In the genomic region with DNA sequence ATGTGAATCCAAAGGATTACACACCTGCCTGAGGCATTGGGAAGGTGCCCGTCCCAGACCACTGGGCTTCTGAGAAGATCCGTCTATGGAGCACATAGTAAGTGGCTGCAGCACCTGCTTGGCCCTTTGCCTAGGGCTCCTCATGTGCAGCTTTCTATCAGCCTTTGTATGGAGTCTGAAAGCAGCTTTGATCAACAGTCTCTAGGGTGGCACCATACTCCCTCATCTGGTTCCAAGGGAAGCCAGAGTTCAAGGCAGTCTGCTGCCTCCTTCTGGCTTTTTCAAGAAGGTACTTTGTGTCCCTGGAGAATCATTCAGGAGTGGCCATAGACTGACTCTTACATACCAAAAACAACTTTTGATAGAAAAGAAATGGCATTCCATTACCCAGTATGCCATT, we compare ENCODE assay signal across 15 mouse cellular contexts.
DNase-seq lines count a peak whose midpoint lies in the region; ATAC-seq and TF ChIP-seq lines count a peak whose summit lies in the region.
"Had no signal": no experiment of that assay in that cellular context is flagged by ENCODE, and none has a peak within 500 bp of the region (broad histone marks: within the 10 kb centered on the region; RNA-seq: fewer than 3 reads in every experiment).

No protein-coding gene starts in this region.

- peak; percentile 39 for TF ChIP-seq CTCF in hindbrain, postnatal 0 days (IDR thresholded peaks at IDR 0.05; ENCODE audit: low read depth)
- TF ChIP-seq CTCF in midbrain, postnatal 0 days (IDR thresholded peaks at IDR 0.05), result peak; percentile 50
- peak; percentile 20; the same call in 1 of the 2 replicates for TF ChIP-seq CTCF in cortical plate, adult 2 months (IDR thresholded peaks at IDR 0.05; ENCODE audit: extremely low read depth, insufficient read depth, low read length)
- TF ChIP-seq CTCF in stomach, postnatal 0 days (IDR thresholded peaks at IDR 0.05; ENCODE audit: low read depth), result peak; percentile 60

- H3K36me3 ChIP-seq in hindbrain, postnatal 0 days (ENCODE audit: insufficient read depth, low read length), result no peaks in the 10 kb centered on the region
- no peaks in the 10 kb centered on the region for H3K36me3 ChIP-seq in hindbrain, embryonic 14.5 days (replicated peaks; ENCODE audit: control insufficient read depth, insufficient read depth)
- H3K36me3 ChIP-seq in midbrain, postnatal 0 days (ENCODE audit: insufficient read depth, low read length), result 0 out of 2 replicates have a peak, but pooled peaks cover 2% of the 10 kb centered on the region
- no peaks in the 10 kb centered on the region for H3K36me3 ChIP-seq in midbrain, embryonic 11.5 days (ENCODE audit: control insufficient read depth, insufficient read depth, low read length)
- H3K36me3 ChIP-seq in stomach, postnatal 0 days (ENCODE audit: control insufficient read depth, insufficient read depth, low read length), result no peaks in the 10 kb centered on the region
- H3K36me3 ChIP-seq: intestine, embryonic 15.5 days; limb, embryonic 15.5 days had no signal

- H3K9ac ChIP-seq in hindbrain, postnatal 0 days (replicated peaks; ENCODE audit: low read length), result no peak overlapping the region
- no peak overlapping the region for H3K9ac ChIP-seq in hindbrain, embryonic 14.5 days
- no peak overlapping the region for H3K9ac ChIP-seq in midbrain, postnatal 0 days (replicated peaks; ENCODE audit: low read length, poor library complexity, severe bottlenecking)
- H3K9ac ChIP-seq in midbrain, embryonic 11.5 days (ENCODE audit: low read length), result no peak overlapping the region
- no peak overlapping the region for H3K9ac ChIP-seq in stomach, postnatal 0 days (ENCODE audit: low read length)
- H3K9ac ChIP-seq: intestine, embryonic 15.5 days; limb, embryonic 15.5 days had no signal

- no peak for TF ChIP-seq EP300 in stomach, postnatal 0 days (optimal IDR thresholded peaks at IDR 0.05)

- no peaks in the 10 kb centered on the region for H3K9me3 ChIP-seq in hindbrain, postnatal 0 days (ENCODE audit: low read length)
- H3K9me3 ChIP-seq in hindbrain, embryonic 14.5 days (ENCODE audit: control insufficient read depth, low read length), result no peaks in the 10 kb centered on the region
- no peaks in the 10 kb centered on the region for H3K9me3 ChIP-seq in midbrain, postnatal 0 days (ENCODE audit: low read length)
- no peaks in the 10 kb centered on the region for H3K9me3 ChIP-seq in midbrain, embryonic 11.5 days (ENCODE audit: control insufficient read depth, low read length)
- no peaks in the 10 kb centered on the region for H3K9me3 ChIP-seq in stomach, postnatal 0 days (ENCODE audit: control insufficient read depth, low read length)
- H3K9me3 ChIP-seq: intestine, embryonic 15.5 days; limb, embryonic 15.5 days had no signal

- H3K4me2 ChIP-seq in hindbrain, postnatal 0 days (ENCODE audit: low read depth, low read length), result no peak overlapping the region
- no peak overlapping the region for H3K4me2 ChIP-seq in hindbrain, embryonic 14.5 days (replicated peaks)
- no peak overlapping the region for H3K4me2 ChIP-seq in midbrain, postnatal 0 days (ENCODE audit: low read depth, low read length, poor library complexity, severe bottlenecking)
- H3K4me2 ChIP-seq in midbrain, embryonic 11.5 days, result no peak overlapping the region
- H3K4me2 ChIP-seq in stomach, postnatal 0 days (replicated peaks; ENCODE audit: low read depth), result no peak overlapping the region
- H3K4me2 ChIP-seq: intestine, embryonic 15.5 days; limb, embryonic 15.5 days had no signal

- no peak for TF ChIP-seq POLR2A in cortical plate, adult 2 months (IDR thresholded peaks at IDR 0.05; ENCODE audit: extremely low read depth, insufficient read depth, low read length)

- no peaks in the 10 kb centered on the region for H3K4me1 ChIP-seq in hindbrain, postnatal 0 days (ENCODE audit: insufficient read depth, low read length)
- H3K4me1 ChIP-seq in hindbrain, embryonic 14.5 days (replicated peaks; ENCODE audit: control insufficient read depth, insufficient read depth, low read length), result no peaks in the 10 kb centered on the region; the same call in 1 of the 2 replicates
- H3K4me1 ChIP-seq in midbrain, postnatal 0 days (ENCODE audit: insufficient read depth, low read length), result no peaks in the 10 kb centered on the region
- H3K4me1 ChIP-seq in midbrain, embryonic 11.5 days (ENCODE audit: control insufficient read depth, insufficient read depth, low read length), result no peaks in the 10 kb centered on the region
- no peaks in the 10 kb centered on the region; the same call in 1 of the 2 replicates for H3K4me1 ChIP-seq in cortical plate, adult 2 months (ENCODE audit: control insufficient read depth, insufficient read depth, low read length)
- no peaks in the 10 kb centered on the region for H3K4me1 ChIP-seq in stomach, postnatal 0 days (replicated peaks; ENCODE audit: control insufficient read depth, insufficient read depth)
- H3K4me1 ChIP-seq: intestine, embryonic 15.5 days had no signal

- no peak overlapping the region for H3K27ac ChIP-seq in hindbrain, postnatal 0 days
- H3K27ac ChIP-seq in hindbrain, embryonic 14.5 days, result no peak overlapping the region
- no peak overlapping the region for H3K27ac ChIP-seq in midbrain, postnatal 0 days (ENCODE audit: low read depth, low read length)
- no peak overlapping the region for H3K27ac ChIP-seq in midbrain, embryonic 11.5 days (ENCODE audit: low read depth, low read length)
- H3K27ac ChIP-seq in cortical plate, adult 2 months (ENCODE audit: insufficient read depth, low read length), result peak overlapping the region; percentile 29; the same call in 1 of the 2 replicates
- no peak overlapping the region for H3K27ac ChIP-seq in stomach, postnatal 0 days (replicated peaks)
- H3K27ac ChIP-seq: intestine, embryonic 15.5 days; limb, embryonic 15.5 days had no signal

- no peak overlapping the region for H3K4me3 ChIP-seq in hindbrain, postnatal 0 days (ENCODE audit: low read length)
- no peak overlapping the region for H3K4me3 ChIP-seq in hindbrain, embryonic 14.5 days (replicated peaks; ENCODE audit: low read length)
- H3K4me3 ChIP-seq in midbrain, postnatal 0 days (ENCODE audit: low read depth, low read length), result no peak overlapping the region
- no peak overlapping the region for H3K4me3 ChIP-seq in midbrain, embryonic 11.5 days (ENCODE audit: low read depth, low read length)
- H3K4me3 ChIP-seq in cortical plate, adult 2 months (ENCODE audit: insufficient read depth, low read length), result no peak overlapping the region
- H3K4me3 ChIP-seq in stomach, postnatal 0 days (ENCODE audit: low read depth, low read length), result no peak overlapping the region
- H3K4me3 ChIP-seq: intestine, embryonic 15.5 days; limb, embryonic 15.5 days had no signal

- 68% methylated on average over 2 of the region's 2 CpGs for WGBS in hindbrain, postnatal 0 days
- 75% methylated on average over 2 of the region's 2 CpGs for WGBS in hindbrain, embryonic 14.5 days
- 55% methylated on average over 2 of the region's 2 CpGs for WGBS in midbrain, postnatal 0 days
- WGBS in midbrain, embryonic 11.5 days, result 78% methylated on average over 2 of the region's 2 CpGs
- 85% methylated on average over 2 of the region's 2 CpGs for WGBS in stomach, postnatal 0 days

- DNase-seq in hindbrain, postnatal 0 days (ENCODE audit: low spot score), result peak; percentile 50
- no peak for DNase-seq in hindbrain, embryonic 14.5 days (ENCODE audit: low spot score)
- DNase-seq in midbrain, postnatal 0 days (ENCODE audit: low spot score), result peak; percentile 37
- DNase-seq in midbrain, embryonic 11.5 days (ENCODE audit: low spot score, missing footprints), result no peak
- DNase-seq in stomach, postnatal 0 days (ENCODE audit: low spot score), result no peak
- no peak for DNase-seq in thymus, postnatal 10 days (ENCODE audit: low spot score in 2 of 2)
- DNase-seq: cerebellum, postnatal 36 days; heart, postnatal 4 days; lung, postnatal 14 days; midbrain, embryonic 14.5 days; thymus, postnatal 14 days had no signal

- no peaks in the 10 kb centered on the region for H3K27me3 ChIP-seq in hindbrain, postnatal 0 days (ENCODE audit: insufficient read depth, low read length)
- no peaks in the 10 kb centered on the region for H3K27me3 ChIP-seq in hindbrain, embryonic 14.5 days (ENCODE audit: control insufficient read depth, insufficient read depth, low read length)
- H3K27me3 ChIP-seq in midbrain, postnatal 0 days (ENCODE audit: insufficient read depth, low read length), result no peaks in the 10 kb centered on the region
- H3K27me3 ChIP-seq in midbrain, embryonic 11.5 days (ENCODE audit: control insufficient read depth, insufficient read depth, low read length), result no peaks in the 10 kb centered on the region
- H3K27me3 ChIP-seq in stomach, postnatal 0 days (ENCODE audit: control insufficient read depth, insufficient read depth, low read length), result no peaks in the 10 kb centered on the region
- H3K27me3 ChIP-seq: intestine, embryonic 15.5 days; limb, embryonic 15.5 days had no signal

- peak; percentile 48; the same call in 1 of the 2 replicates for ATAC-seq in hindbrain, postnatal 0 days
- no peak for ATAC-seq in hindbrain, embryonic 14.5 days (ENCODE audit: low FRiP score)
- no peak for ATAC-seq in midbrain, postnatal 0 days (ENCODE audit: low FRiP score)
- ATAC-seq in midbrain, embryonic 11.5 days (ENCODE audit: low FRiP score), result no peak
- no peak for ATAC-seq in stomach, postnatal 0 days (ENCODE audit: low FRiP score, low TSS enrichment)
- ATAC-seq: CD4-positive, CD25-positive, alpha-beta regulatory T cell, adult 4 months; intestine, embryonic 15.5 days had no signal

Comparison
In these comparisons a context has a peak if more than half of its experiments do, and no peak if none do; other contexts are left out.
1. DNase-seq: peak in hindbrain, postnatal 0 days (single experiment) and midbrain, postnatal 0 days (single experiment); none in hindbrain, embryonic 14.5 days (single experiment), midbrain, embryonic 11.5 days (single experiment), stomach, postnatal 0 days (single experiment) and thymus, postnatal 10 days (0 of 2).
2. Peak in every context shown above with its lines, with median percentiles within 50 percentile points of each other: CTCF ChIP-seq.